In the genomic region with DNA sequence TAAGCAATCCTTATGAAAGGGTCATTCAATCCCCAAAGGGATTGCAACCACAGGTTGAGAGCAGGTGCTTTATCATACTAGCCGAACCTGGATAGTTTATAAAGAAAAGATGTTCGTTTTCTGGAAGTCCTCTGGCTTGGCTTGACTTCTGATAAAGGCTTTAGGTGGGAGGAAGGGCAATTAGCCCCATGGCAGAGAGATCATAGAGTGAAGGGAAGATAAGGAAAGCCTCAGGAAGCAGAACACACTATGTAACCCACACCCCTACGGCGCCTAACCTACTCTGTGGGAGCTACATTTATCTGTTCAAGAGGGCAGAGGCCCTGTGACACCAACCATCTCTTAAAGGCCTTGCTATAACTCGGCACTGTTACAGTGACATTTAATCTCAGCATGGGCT, we compare ENCODE assay signal across 21 mouse cellular contexts.
"Had no signal": no experiment of that assay in that cellular context is flagged by ENCODE, and none has a peak within 500 bp of the region (broad histone marks: within the 10 kb centered on the region; RNA-seq: fewer than 3 reads in every experiment).

No protein-coding gene starts in this region.

- H3K9ac ChIP-seq: limb, embryonic 12.5 days; limb, embryonic 15.5 days; lung, embryonic 14.5 days; midbrain, embryonic 12.5 days; midbrain, embryonic 15.5 days; neural tube, embryonic 12.5 days; neural tube, embryonic 15.5 days had no signal

- H3K4me3 ChIP-seq: limb, embryonic 12.5 days; limb, embryonic 15.5 days; midbrain, embryonic 12.5 days; midbrain, embryonic 15.5 days; neural tube, embryonic 12.5 days; neural tube, embryonic 15.5 days had no signal

- H3K27ac ChIP-seq: limb, embryonic 12.5 days; limb, embryonic 15.5 days; midbrain, embryonic 12.5 days; midbrain, embryonic 15.5 days; neural tube, embryonic 12.5 days; neural tube, embryonic 15.5 days; stomach, postnatal 0 days had no signal

- H3K36me3 ChIP-seq: limb, embryonic 12.5 days; limb, embryonic 15.5 days; midbrain, embryonic 12.5 days; midbrain, embryonic 15.5 days; neural tube, embryonic 12.5 days; neural tube, embryonic 15.5 days had no signal

- DNase-seq: kidney, adult 11 months; kidney, adult 8-10 months; kidney, postnatal 14 days; kidney, postnatal 4 days; left cerebral cortex, postnatal 4 days; lung, embryonic 14.5 days; lung, postnatal 10 days; lung, postnatal 36 days; right cerebral cortex, adult 18-20 months; right cerebral cortex, postnatal 14 days; right cerebral cortex, postnatal 4 days; thymus, adult 2 months; thymus, postnatal 14 days; thymus, postnatal 4 days had no signal

- H3K4me2 ChIP-seq: limb, embryonic 12.5 days; limb, embryonic 15.5 days; lung, embryonic 14.5 days; midbrain, embryonic 12.5 days; midbrain, embryonic 15.5 days; neural tube, embryonic 12.5 days; neural tube, embryonic 15.5 days had no signal

- ATAC-seq: midbrain, embryonic 15.5 days had no signal

- H3K27me3 ChIP-seq: midbrain, embryonic 15.5 days; neural tube, embryonic 12.5 days; neural tube, embryonic 15.5 days had no signal

- H3K9me3 ChIP-seq: limb, embryonic 12.5 days; limb, embryonic 15.5 days; midbrain, embryonic 12.5 days; midbrain, embryonic 15.5 days; neural tube, embryonic 12.5 days; neural tube, embryonic 15.5 days had no signal
